Mouse (Mus musculus): Measurements from ENCODE around the gene Inca1.

Inca1 gene

GRCm38 (mm10) chr11:70669582-70670345 is 30.2 kb downstream of the Inca1 start:
- DNase-seq (ENCODE audit: low spot score in 2 of 2): peak; percentile 64 to 75

- peak; percentile 85 to 90 for DNase-seq (ENCODE audit: low spot score in 2 of 2)
These were observed 31.0 kb downstream of the Inca1 start, which contains the start of gene Spag7 for GRCm38 (mm10) chr11:70668771-70669505. TSS of gene Spag7 (minus strand) at chr11:70669416.

- DNase-seq (ENCODE audit: low spot score in 2 of 2): peak; percentile 39 to 47
These were observed 31.6 kb downstream of the Inca1 start for GRCm38 (mm10) chr11:70668335-70668770.

- no peak for DNase-seq (ENCODE audit: low spot score in 2 of 2)
These were observed 32.4 kb downstream of the Inca1 start for GRCm38 (mm10) chr11:70667271-70668150.

GRCm38 (mm10) chr11:70666687-70667086 is 33.3 kb downstream of the Inca1 start:
- DNase-seq (ENCODE audit: low spot score in 2 of 2): no peak

- no peak for DNase-seq (ENCODE audit: low spot score in 2 of 2)
These were observed 35.2 kb downstream of the Inca1 start for GRCm38 (mm10) chr11:70664741-70665140.

- DNase-seq (ENCODE audit: low spot score in 2 of 2): no peak
These were observed 36.0 kb downstream of the Inca1 start for GRCm38 (mm10) chr11:70663957-70664356.

- no peak for DNase-seq (ENCODE audit: low spot score in 2 of 2)
These were observed 36.9 kb downstream of the Inca1 start for GRCm38 (mm10) chr11:70663101-70663500.

GRCm38 (mm10) chr11:70660571-70660970 is 39.4 kb downstream of the Inca1 start:
- DNase-seq (ENCODE audit: low spot score in 2 of 2): no peak

- no peak for DNase-seq (ENCODE audit: low spot score in 2 of 2)
These were observed 41.0 kb downstream of the Inca1 start for GRCm38 (mm10) chr11:70658942-70659341.

- DNase-seq (ENCODE audit: low spot score in 2 of 2): no peak
These were observed 41.4 kb downstream of the Inca1 start for GRCm38 (mm10) chr11:70658521-70658920.

GRCm38 (mm10) chr11:70657991-70658390 is 42.0 kb downstream of the Inca1 start:
- DNase-seq (ENCODE audit: low spot score in 2 of 2): no peak

GRCm38 (mm10) chr11:70657573-70657972 is 42.4 kb downstream of the Inca1 start:
- no peak for DNase-seq (ENCODE audit: low spot score in 2 of 2)

- no peak for DNase-seq (ENCODE audit: low spot score in 2 of 2)
These were observed 43.0 kb downstream of the Inca1 start, which contains the start of gene Eno3 for GRCm38 (mm10) chr11:70656964-70657363. TSS of gene Eno3 (plus strand) at chr11:70657202.

- DNase-seq (ENCODE audit: low spot score in 2 of 2): no peak
These were observed 43.5 kb downstream of the Inca1 start for GRCm38 (mm10) chr11:70656456-70656927.

GRCm38 (mm10) chr11:70655571-70656455 is 44.1 kb downstream of the Inca1 start:
- peak in 1 of 2 experiments; percentile 44 for DNase-seq (ENCODE audit: low spot score in 2 of 2)

- peak; percentile 58 to 69 for DNase-seq (ENCODE audit: low spot score in 2 of 2)
These were observed 44.9 kb downstream of the Inca1 start for GRCm38 (mm10) chr11:70654923-70655570.

GRCm38 (mm10) chr11:70654198-70654922 is 45.6 kb downstream of the Inca1 start, which contains the start of gene Pfn1:
TSS of gene Pfn1 (minus strand) at chr11:70654644.
- DNase-seq (ENCODE audit: low spot score in 2 of 2): peak; percentile 62 to 74
